Mouse (Mus musculus): Measurements from ENCODE around the gene Pfkfb3.
"Not testable (repeated sequence)": the region's sequence is repeated elsewhere in the genome, so short reads cannot be mapped to it uniquely, and the experiment has no call there.

Gene Pfkfb3

GRCm38 (mm10) chr2:11551726-11552125 is 2.2 kb downstream of the Pfkfb3 start:
- DNase-seq (ENCODE audit: low read depth) = no peak

GRCm38 (mm10) chr2:11548508-11548907 is 5.4 kb downstream of the Pfkfb3 start:
- DNase-seq (ENCODE audit: low read depth) = peak; percentile 70

DNA sequence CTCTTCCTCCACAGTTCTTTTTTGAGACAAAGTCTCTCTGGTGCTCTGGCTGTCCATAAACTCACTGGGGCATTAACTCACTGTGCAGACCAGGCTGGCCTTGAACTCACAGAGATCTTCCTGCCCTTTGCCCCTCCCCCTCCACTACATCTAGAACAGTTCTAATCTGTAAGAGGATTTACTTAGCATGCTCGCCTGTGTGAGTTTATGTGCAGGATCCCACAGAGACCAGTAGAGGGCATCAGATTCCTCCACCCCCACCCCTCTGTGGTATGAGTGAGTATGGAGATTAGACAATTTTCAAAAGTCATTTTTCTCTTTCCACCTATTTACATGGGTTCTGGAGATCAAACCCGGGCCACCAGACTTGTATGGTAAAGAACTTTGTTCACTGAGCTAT is 6.3 kb downstream of the Pfkfb3 start:
- peak; percentile 92 for DNase-seq (ENCODE audit: low read depth)

DNA sequence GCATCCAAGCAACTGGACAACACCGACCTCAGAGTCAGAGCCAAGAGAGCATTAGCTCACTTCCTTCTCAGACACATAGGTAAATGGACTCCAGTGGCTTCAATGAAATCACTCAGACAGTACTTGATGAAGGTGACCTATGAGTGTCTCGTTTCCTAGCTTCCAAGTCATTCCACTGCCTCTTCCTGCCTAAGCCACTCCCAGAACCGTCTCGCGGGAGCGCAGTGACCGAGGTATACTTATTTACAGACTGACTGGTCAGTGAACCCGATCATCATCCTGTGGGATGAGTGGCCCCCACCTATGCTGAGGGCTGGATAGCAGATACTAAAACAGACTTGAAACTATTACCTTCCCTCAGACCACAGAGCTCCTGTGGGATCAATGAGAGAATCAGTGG is 7.8 kb downstream of the Pfkfb3 start:
- DNase-seq (ENCODE audit: low read depth) = peak; percentile 68

DNA sequence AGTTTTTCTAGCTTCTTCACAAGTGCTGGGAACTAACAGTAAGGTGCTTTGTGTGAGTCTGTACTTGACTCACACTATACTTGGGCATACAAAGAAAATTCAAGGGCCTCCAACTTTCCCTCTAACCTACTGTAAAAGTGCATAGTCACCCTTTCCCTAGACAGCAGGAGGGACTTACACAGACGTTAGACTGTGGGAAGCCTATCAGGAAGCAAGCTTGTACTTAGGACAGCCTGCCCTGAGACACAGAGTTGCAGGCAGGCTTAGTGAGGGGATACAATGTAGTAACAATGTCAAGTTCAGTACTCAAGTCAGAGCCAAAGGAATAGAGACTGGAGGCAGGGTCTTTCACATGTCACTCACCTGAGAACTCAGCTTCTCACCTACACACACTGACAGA is 8.5 kb downstream of the Pfkfb3 start:
- DNase-seq (ENCODE audit: low read depth) = peak; percentile 89

GRCm38 (mm10) chr2:11544342-11544741 is 9.5 kb downstream of the Pfkfb3 start:
- peak; percentile 86 for DNase-seq (ENCODE audit: low read depth)

DNA sequence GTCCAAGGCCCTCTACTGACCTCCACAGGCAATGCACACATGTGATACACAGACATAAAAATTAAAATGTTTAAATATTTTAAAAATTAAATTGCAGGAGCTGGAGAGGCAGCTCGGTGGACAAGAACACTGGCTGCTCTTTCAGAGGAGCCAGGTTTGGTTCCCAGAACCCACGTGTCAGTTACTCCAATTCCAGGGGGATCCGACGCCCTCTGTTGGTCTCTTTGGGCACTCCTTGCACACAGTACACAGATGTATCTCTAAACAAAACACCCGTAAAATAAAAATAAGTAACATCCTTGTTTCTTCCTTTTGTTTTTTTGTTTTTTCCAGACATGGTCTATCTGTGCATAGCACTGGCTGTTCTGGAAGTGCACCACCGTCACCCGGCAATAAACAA is 10.7 kb downstream of the Pfkfb3 start:
- DNase-seq (ENCODE audit: low read depth) = peak; percentile 37

DNA sequence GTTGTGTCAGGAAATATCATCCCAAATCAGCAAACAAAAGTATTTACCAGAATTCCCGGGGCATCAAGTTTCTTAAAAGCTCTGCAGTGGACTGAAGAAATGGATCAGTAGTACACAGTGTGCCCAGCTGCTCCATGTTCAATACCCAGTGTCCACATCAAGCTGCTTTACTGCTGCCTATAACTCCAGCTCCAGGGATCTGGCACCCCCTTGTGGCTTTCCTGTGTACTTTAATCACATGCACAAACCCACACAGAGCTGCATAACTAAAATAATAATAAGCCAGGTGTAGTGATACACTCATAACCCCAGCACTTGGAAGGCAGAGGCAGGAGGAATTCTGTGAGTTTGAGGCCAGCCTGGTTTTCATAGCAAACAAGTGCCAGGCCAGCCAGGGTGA is 11.2 kb downstream of the Pfkfb3 start:
- peak; percentile 80 for DNase-seq (ENCODE audit: low read depth)

- DNase-seq (ENCODE audit: low read depth) = peak; percentile 53
Observed at GRCm38 (mm10) chr2:11542121-11542520, 11.8 kb downstream of the Pfkfb3 start.

- DNase-seq (ENCODE audit: low read depth) = not testable (repeated sequence)
Observed at GRCm38 (mm10) chr2:11541528-11541927, 12.3 kb downstream of the Pfkfb3 start.

- no peak for DNase-seq (ENCODE audit: low read depth)
Observed at GRCm38 (mm10) chr2:11535966-11536365, 17.9 kb downstream of the Pfkfb3 start.

DNA sequence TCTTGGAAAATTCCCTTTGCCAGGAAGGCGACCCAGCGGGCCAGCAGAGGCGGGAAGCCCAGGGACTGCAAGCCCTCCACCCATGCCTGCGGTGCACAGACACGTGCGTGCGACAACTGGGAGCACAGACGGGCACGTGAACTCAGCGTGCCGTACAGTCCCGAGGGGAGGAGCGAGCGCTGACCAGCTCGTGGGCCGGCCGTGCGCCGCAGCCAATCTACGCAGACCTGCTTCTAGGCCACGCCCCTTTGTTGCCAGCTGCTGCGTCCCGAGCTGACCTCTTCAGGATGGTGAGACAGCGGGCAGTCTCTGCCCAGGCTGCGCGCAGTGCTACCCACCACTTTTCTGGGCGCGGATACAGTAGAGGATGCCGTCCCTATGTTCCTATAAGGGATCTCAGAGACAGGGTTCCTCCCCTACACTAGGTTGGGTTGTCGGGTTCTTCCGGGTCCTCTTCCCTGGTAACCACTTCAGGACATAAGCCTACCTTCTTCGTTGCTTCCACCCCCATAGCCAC is 18.4 kb downstream of the Pfkfb3 start:
- peak; percentile 96 for DNase-seq (ENCODE audit: low read depth)

- DNase-seq (ENCODE audit: low read depth) = peak; percentile 71
Observed at GRCm38 (mm10) chr2:11534826-11535225, 19.1 kb downstream of the Pfkfb3 start.

- peak; percentile 94 for DNase-seq (ENCODE audit: low read depth)
Observed at GRCm38 (mm10) chr2:11530101-11530500, 23.8 kb downstream of the Pfkfb3 start.

- DNase-seq (ENCODE audit: low read depth) = no peak
Observed at GRCm38 (mm10) chr2:11526063-11526462, 27.8 kb downstream of the Pfkfb3 start.

DNA sequence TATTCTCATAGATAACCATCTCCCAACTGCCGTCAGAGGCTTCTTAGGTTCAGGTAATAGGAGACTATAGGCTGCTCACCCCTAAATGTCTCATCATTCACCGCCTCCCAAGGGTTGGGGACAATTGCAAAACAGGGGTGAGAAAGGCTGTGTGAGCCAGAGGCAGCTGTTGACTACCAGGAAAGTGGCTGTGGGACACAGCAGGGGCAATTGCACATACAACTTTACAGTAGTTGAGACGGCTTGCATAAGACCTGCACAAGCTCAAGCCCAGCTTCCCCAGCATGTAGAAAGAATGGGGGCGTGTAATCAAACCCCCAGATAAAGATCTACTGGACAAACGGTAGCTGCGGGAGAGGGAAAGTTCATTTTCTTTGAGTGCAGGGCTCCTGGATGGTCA is 29.1 kb downstream of the Pfkfb3 start:
- DNase-seq (ENCODE audit: low read depth) = peak; percentile 87

- DNase-seq (ENCODE audit: low read depth) = no peak
Observed at GRCm38 (mm10) chr2:11521758-11522157, 32.1 kb downstream of the Pfkfb3 start.

- DNase-seq (ENCODE audit: low read depth) = no peak
Observed at GRCm38 (mm10) chr2:11520786-11521185, 33.1 kb downstream of the Pfkfb3 start.

GRCm38 (mm10) chr2:11515828-11516227 is 38.0 kb downstream of the Pfkfb3 start:
- no peak for DNase-seq (ENCODE audit: low read depth)

DNA sequence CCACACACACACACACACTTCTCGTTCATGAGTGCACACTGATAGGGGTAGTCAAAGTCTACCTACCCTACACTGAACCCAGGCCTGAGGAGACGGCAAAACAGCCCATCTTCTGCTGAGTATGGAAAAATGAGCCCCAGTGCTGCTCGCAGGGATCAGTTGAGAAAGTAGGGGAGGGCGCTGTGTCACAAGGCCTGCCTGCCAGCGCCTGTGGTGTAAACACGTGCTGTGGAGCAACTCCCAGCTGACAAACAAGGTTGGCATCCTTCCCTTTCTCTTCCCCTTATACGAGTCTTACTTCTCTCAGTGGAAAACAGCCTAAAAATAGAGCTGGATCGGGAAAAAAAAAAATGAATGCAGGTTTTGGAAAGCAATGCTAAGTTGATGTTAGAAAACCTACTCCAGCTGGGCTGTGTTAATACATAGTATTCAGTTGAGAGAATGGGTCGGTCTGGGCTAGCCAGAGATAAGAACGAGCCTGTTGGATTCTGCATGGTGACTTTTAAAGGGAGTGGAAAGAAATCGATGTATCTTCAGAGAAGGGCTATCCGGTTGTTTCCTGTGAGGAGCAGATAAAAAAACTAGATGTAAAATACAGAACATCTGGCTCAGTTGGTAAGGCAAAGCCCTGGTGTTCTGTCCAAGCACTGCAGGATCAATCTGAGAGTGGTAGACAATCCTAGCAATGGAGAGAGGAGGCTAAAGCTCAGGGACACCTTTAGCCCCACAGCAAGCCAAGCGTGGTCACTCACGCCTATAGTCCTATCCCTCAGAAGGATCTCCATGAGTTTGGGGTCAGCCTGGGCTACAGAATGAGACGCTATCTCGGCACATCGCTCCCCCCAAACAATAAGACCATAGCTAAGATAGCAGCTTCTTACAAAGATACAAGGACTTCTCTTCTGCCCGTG is 40.6 kb downstream of the Pfkfb3 start:
- peak; percentile 57 for DNase-seq (ENCODE audit: low read depth)

DNA sequence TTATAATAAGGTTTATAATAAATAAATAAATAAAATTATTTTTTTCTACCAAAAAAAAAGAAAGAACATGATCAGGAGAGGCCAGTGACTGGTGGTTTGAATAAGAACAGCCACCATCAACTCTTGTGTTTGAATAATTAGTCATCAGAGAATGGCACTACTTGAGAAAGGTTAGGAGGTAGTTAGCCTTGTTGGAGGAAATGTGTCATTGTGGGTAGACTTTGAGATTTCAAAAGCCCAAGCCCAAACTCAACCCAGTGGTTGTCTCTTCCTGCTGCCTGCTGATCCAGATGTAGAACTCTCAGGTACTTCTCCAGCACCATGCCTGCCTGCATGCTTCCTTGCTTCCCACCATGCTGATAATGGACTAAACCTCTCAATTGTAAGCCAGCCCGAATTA is 41.8 kb downstream of the Pfkfb3 start:
- DNase-seq (ENCODE audit: low read depth) = peak; percentile 90

- no peak for DNase-seq (ENCODE audit: low read depth)
Observed at GRCm38 (mm10) chr2:11503736-11504135, 50.1 kb downstream of the Pfkfb3 start.

GRCm38 (mm10) chr2:11502901-11503431 is 50.9 kb downstream of the Pfkfb3 start:
- DNase-seq (ENCODE audit: low read depth) = no peak

All from 416B (cell line).